Mouse (Mus musculus) MEL (cell line): Measurements from ENCODE around the gene 4930447C04Rik. TPM values are rescaled to one million over a fixed set of nuclear protein-coding genes. Genes with fewer than 3 reads are reported as not detected.

ENCODE experiments used
- DNase-seq: peaks from one replicate; pipeline ENCODE4 v3.0.0; 2011; ENCODE audit warnings: low read depth, low spot score
- H3K27ac ChIP-seq: 2 replicates; pipeline ENCODE4 v1.5.1; 2012; ENCODE audit warnings: low read depth, mild to moderate bottlenecking, control low read depth, low read length, moderate library complexity; ENCODE audit not compliant: control insufficient read depth
- H3K27me3 ChIP-seq, 2 experiments: fragments of 150-350 bp in 1 of 2; sonication (generic) in 1 of 2; 2 replicates each; pipeline ENCODE4 v1.6.1; 2012; ENCODE audit warnings: low read length in 2 of 2, mild to moderate bottlenecking in 2 of 2, improper control_type of control experiment in 1 of 2, moderate library complexity in 1 of 2; ENCODE audit not compliant: insufficient read depth in 2 of 2, control insufficient read depth in 1 of 2
- H3K36me3 ChIP-seq, 2 experiments: 2 replicates each; pipeline ENCODE4 v1.6.1; 2012 to 2014; ENCODE audit warnings: low read length in 2 of 2, improper control_type of control experiment in 1 of 2, inconsistent platforms in 1 of 2, mild to moderate bottlenecking in 1 of 2; ENCODE audit not compliant: insufficient read depth in 2 of 2, control insufficient read depth in 1 of 2
- H3K4me1 ChIP-seq, 2 experiments: fragments of 150-350 bp in 1 of 2; sonication (generic) in 1 of 2; 2 replicates each; pipeline ENCODE4 v1.6.1; 2012; ENCODE audit warnings: low read length in 2 of 2, improper control_type of control experiment in 1 of 2, mild to moderate bottlenecking in 1 of 2; ENCODE audit not compliant: insufficient read depth in 2 of 2, control insufficient read depth in 1 of 2
- H3K4me3 ChIP-seq, 2 experiments: fragments of 150-350 bp in 1 of 2; sonication (generic) in 1 of 2; 2 replicates each; pipeline ENCODE4 v1.5.1; 2012; ENCODE audit warnings: low read depth in 2 of 2, low read length in 2 of 2, mild to moderate bottlenecking in 2 of 2, moderate library complexity in 2 of 2, control low read depth in 1 of 2, improper control_type of control experiment in 1 of 2; ENCODE audit not compliant: control insufficient read depth in 1 of 2, insufficient read depth in 1 of 2
- H3K79me2 ChIP-seq: 2 replicates; pipeline ENCODE4 v1.6.1; 2012; ENCODE audit warnings: mild to moderate bottlenecking, low read length, moderate library complexity; ENCODE audit not compliant: control insufficient read depth, poor library complexity, insufficient read depth
- H3K9ac ChIP-seq: 2 replicates; pipeline ENCODE4 v1.6.1; 2012; ENCODE audit warnings: low read depth, mild to moderate bottlenecking, control low read depth, low read length, moderate library complexity; ENCODE audit not compliant: control insufficient read depth, poor library complexity, severe bottlenecking
- H3K9me3 ChIP-seq: fragments of 150-350 bp; sonication (generic); replicated peaks from 2 replicates; pipeline ENCODE4 v1.6.1; 2012; ENCODE audit warnings: mild to moderate bottlenecking, low read length, improper control_type of control experiment, moderate library complexity; ENCODE audit not compliant: insufficient read depth
- BHLHE40 ChIP-seq: IDR thresholded peaks from 2 replicates; pipeline ENCODE4 v1.6.1; 2012; ENCODE audit warnings: low read depth, mild to moderate bottlenecking, inconsistent platforms, low read length, improper control_type of control experiment, borderline replicate concordance
- MAFK ChIP-seq: IDR thresholded peaks from 2 replicates; pipeline ENCODE4 v1.6.1; 2011; ENCODE audit warnings: low read depth, mild to moderate bottlenecking, low read length, improper control_type of control experiment, borderline replicate concordance
- MEF2A ChIP-seq: IDR thresholded peaks from 2 replicates; pipeline ENCODE4 v1.6.1; 2014; ENCODE audit warnings: low read depth, mild to moderate bottlenecking, inconsistent platforms, low read length, improper control_type of control experiment; ENCODE audit not compliant: poor library complexity, insufficient replicate concordance, severe bottlenecking; ENCODE audit errors: extremely low read depth
- MYB ChIP-seq: IDR thresholded peaks from 2 replicates; pipeline ENCODE4 v1.6.1; 2011; ENCODE audit warnings: mild to moderate bottlenecking, low read depth, low read length, improper control_type of control experiment
- POLR2A ChIP-seq, 2 experiments: IDR thresholded peaks; 2 replicates each; pipeline ENCODE4 v1.6.1; 2011 to 2012; ENCODE audit warnings: low read length in 2 of 2, mild to moderate bottlenecking in 2 of 2, control low read depth in 1 of 2, improper control_type of control experiment in 1 of 2, low read depth in 1 of 2, moderate library complexity in 1 of 2; ENCODE audit not compliant: control insufficient read depth in 1 of 2, insufficient read depth in 1 of 2, poor library complexity in 1 of 2
- POLR2AphosphoS2 ChIP-seq: IDR thresholded peaks from 2 replicates; pipeline ENCODE4 v1.6.1; 2011; ENCODE audit warnings: low read length, improper control_type of control experiment
- TAL1 ChIP-seq: IDR thresholded peaks from 2 replicates; pipeline ENCODE4 v1.6.1; 2012; ENCODE audit warnings: mild to moderate bottlenecking, inconsistent platforms, low read length, moderate library complexity, mixed read lengths
- USF2 ChIP-seq, 2 experiments: IDR thresholded peaks; 2 replicates each; pipeline ENCODE4 v1.6.1; 2011 to 2012; ENCODE audit warnings: improper control_type of control experiment in 2 of 2, low read length in 2 of 2, borderline replicate concordance in 1 of 2, inconsistent platforms in 1 of 2, low read depth in 1 of 2, mild to moderate bottlenecking in 1 of 2; ENCODE audit not compliant: insufficient read depth in 1 of 2
- ZC3H11A ChIP-seq: IDR thresholded peaks from 2 replicates; pipeline ENCODE4 v1.6.1; 2012; ENCODE audit warnings: low read depth, mild to moderate bottlenecking, inconsistent platforms, low read length, improper control_type of control experiment
- ZKSCAN1 ChIP-seq: IDR thresholded peaks from 2 replicates; pipeline ENCODE4 v1.6.1; 2012; ENCODE audit warnings: low read depth, mild to moderate bottlenecking, inconsistent platforms, low read length, improper control_type of control experiment, moderate library complexity
- ZMIZ1 ChIP-seq: IDR thresholded peaks from 2 replicates; pipeline ENCODE4 v1.6.1; 2012; ENCODE audit warnings: low read depth, mild to moderate bottlenecking, inconsistent platforms, low read length, improper control_type of control experiment, moderate library complexity
- ZNF384 ChIP-seq: IDR thresholded peaks from 2 replicates; pipeline ENCODE4 v1.6.1; 2012; ENCODE audit warnings: low read depth, mild to moderate bottlenecking, inconsistent platforms, low read length, improper control_type of control experiment
- polyA plus RNA-seq, 2 experiments: library from polyadenylated mRNA; stranded (reverse) in 1 of 2; unstranded in 1 of 2; fragments of >175 nt in 1 of 2; fragments of >200 nt in 1 of 2; gene quantifications; 2 replicates each; pipeline versions ENCODE4 v1.2.1 to v1.2.4; 2012; ENCODE audit warnings: low replicate concordance in 2 of 2, low read depth in 1 of 2; ENCODE audit not compliant: insufficient read length in 2 of 2, insufficient read depth in 1 of 2, missing spikeins in 1 of 2
- total RNA-seq: library from RNA; depleted of rRNA; stranded (reverse); fragments of 300-350 nt; gene quantifications from 2 replicates; pipeline ENCODE4 v1.2.3, GENCODE M21; 2012

4930447C04Rik gene
- total and polyA plus RNA-seq, 3 experiments, result not detected

DNA sequence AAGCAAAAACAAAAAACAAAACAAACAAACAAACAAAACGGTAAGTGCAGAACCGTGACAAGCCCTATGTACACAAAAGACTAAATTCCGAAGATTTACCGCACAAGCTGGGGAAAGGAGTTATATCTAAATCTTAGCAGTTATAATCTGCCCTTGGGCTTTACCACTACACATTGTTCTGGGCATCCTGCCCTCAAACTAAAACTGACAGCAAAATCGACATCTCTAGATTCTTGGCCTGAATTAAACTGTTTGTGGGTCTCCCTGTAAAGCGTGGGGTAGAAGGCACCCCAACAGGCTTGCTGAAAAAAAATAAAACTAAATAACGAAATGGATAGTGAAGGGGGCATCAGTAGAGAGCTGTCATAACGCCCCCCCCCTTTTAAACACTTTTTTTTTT lies 3.8 kb downstream of the 4930447C04Rik start:
- no peak for TF ChIP-seq ZMIZ1
- TF ChIP-seq ZNF384, result no peak
- no peak for TF ChIP-seq MYB
- Histone ChIP-seq H3K9me3 (no peaks in the 10 kb centered on the region), H3K4me3 (no peak overlapping the region), H3K27ac (no peak overlapping the region), H3K9ac (no peak overlapping the region), H3K36me3 (no peaks in the 10 kb centered on the region), H3K4me1 (no peaks in the 10 kb centered on the region), H3K27me3 (peaks cover 1 to 4% of the 10 kb centered on the region in 2 experiments; a peak in 1 of 4 replicates), H3K79me2 (no peaks in the 10 kb centered on the region)
- DNase-seq, result no peak

DNA sequence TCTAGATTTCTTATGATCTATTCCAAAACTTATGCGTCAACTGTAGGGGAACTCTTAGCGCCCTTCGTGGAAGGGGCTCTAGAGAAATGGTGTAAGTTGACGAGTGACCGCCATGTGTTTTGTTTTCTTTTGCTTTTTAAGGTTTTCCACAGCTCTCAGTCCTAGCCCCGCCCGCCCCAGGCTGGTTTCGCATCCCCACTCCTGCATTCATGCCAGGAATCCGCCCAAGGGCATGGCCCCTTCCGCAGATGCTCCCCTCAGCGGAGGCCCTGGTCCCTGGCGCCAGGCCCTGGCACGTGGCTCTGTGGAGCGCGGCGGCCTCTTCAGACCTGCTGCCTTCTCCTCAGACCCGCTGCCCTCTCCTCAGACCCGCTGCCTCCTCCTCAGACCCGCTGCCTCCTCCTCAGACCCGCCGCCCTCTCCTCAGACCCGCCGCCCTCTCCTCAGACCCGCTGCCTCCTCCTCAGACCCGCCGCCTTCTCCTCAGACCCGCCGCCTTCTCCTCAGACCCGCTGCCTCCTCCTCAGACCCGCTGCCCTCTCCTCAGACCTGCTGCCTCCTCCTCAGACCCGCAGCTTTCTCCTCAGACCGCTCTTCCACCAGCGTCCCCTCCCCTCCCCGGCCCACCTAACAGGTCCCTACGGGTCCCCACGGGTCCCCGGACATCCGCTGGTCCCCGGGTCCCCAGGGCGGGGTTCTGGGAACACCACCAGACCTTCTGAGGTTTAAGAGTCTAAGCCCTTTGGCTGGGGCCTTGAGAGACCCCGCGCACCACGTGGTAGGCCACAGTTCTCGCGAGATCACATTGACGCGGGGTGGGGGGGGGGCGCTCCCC lies 23.2 kb downstream of the 4930447C04Rik start:
- Histone ChIP-seq H3K9ac (no peak overlapping the region), H3K27me3 (peaks cover 2 to 5% of the 10 kb centered on the region in 2 experiments; a peak in 3 of 4 replicates), H3K36me3 (no peaks in the 10 kb centered on the region), H3K4me1 (no peaks in the 10 kb centered on the region), H3K27ac (no peak overlapping the region), H3K79me2 (no peaks in the 10 kb centered on the region), H3K4me3 (no peak overlapping the region), H3K9me3 (no peaks in the 10 kb centered on the region)
- no peak for DNase-seq
- TF ChIP-seq BHLHE40, result no peak
- no peak for TF ChIP-seq POLR2A (IDR thresholded peaks at IDR 0.05; ENCODE audit: control insufficient read depth in 1 of 2, insufficient read depth in 1 of 2, low read depth in 1 of 2, low read length in 2 of 2, poor library complexity in 1 of 2)
- TF ChIP-seq POLR2AphosphoS2, result no peak
- TF ChIP-seq MEF2A, result no peak
- TF ChIP-seq ZMIZ1, result no peak
- no peak for TF ChIP-seq TAL1
- no peak for TF ChIP-seq USF2 (IDR thresholded peaks at IDR 0.05; ENCODE audit: borderline replicate concordance in 1 of 2, insufficient read depth in 1 of 2, low read depth in 1 of 2, low read length in 2 of 2)
- TF ChIP-seq ZNF384, result no peak
- no peak for TF ChIP-seq MAFK
- no peak for TF ChIP-seq ZKSCAN1
- no peak for TF ChIP-seq ZC3H11A
